Mouse (Mus musculus) lung, embryonic 15.5 days (tissue): Measurements from ENCODE around the gene Tshz2. TPM values are rescaled to one million over a fixed set of nuclear protein-coding genes. Genes with fewer than 3 reads are reported as not detected.

Experiments
- ATAC-seq: fragments of 200-750 bp; cut with Nextera tagmentation; 2 replicates; pipeline ENCODE4 v1.8.0; 2017; ENCODE audit warnings: moderate number of reproducible peaks, borderline replicate concordance; ENCODE audit not compliant: low FRiP score, low TSS enrichment; ENCODE audit errors: extremely low read depth
- H3K27ac ChIP-seq: fragments of 300-500 bp; sonication (generic); 2 replicates; pipeline ENCODE4 v1.5.1; 2015; ENCODE audit warnings: moderate library complexity, mild to moderate bottlenecking, inconsistent platforms
- H3K27me3 ChIP-seq: fragments of 300-500 bp; sonication (generic); 2 replicates; pipeline ENCODE4 v1.6.1; 2015; ENCODE audit warnings: inconsistent platforms
- H3K36me3 ChIP-seq: fragments of 300-500 bp; sonication (generic); 2 replicates; pipeline ENCODE4 v1.6.1; 2015; ENCODE audit warnings: inconsistent platforms
- H3K4me1 ChIP-seq: fragments of 300-500 bp; sonication (generic); 2 replicates; pipeline ENCODE4 v1.6.1; 2015; ENCODE audit warnings: inconsistent platforms
- H3K4me2 ChIP-seq: fragments of 300-500 bp; sonication (generic); 2 replicates; pipeline ENCODE4 v1.6.1; 2015; ENCODE audit warnings: inconsistent platforms, mild to moderate bottlenecking, moderate library complexity
- H3K4me3 ChIP-seq: fragments of 300-500 bp; sonication (generic); 2 replicates; pipeline ENCODE4 v1.5.1; 2015; ENCODE audit warnings: mild to moderate bottlenecking, inconsistent platforms
- H3K9ac ChIP-seq: fragments of 300-500 bp; sonication (generic); 2 replicates; pipeline ENCODE4 v1.6.1; 2015; ENCODE audit warnings: inconsistent platforms
- H3K9me3 ChIP-seq: fragments of 300-500 bp; sonication (generic); 2 replicates; pipeline ENCODE4 v1.6.1; 2016; ENCODE audit warnings: inconsistent platforms
- WGBS: fragments of 180-500 bp; shearing (Covaris S2); methylation state at CpG from one replicate; pipeline ENCODE4 v1.1.7; 2015; 5-methylcytosine and 5-hydroxymethylcytosine counted together
- polyA plus RNA-seq: library from polyadenylated mRNA; unstranded; fragments of >200 nt; fragmentation: Nextera tagmentation; extraction: Ambion mirVana; gene quantifications from 2 replicates; pipeline ENCODE4 v1.2.1, GENCODE M21; 2015

Tshz2 gene
- polyA plus RNA-seq, 1 experiment from 2014 or later = 7.5 TPM

GRCm38 (mm10) chr2:169747114-169747642, 114.4 kb downstream of the Tshz2 start:
- Histone ChIP-seq H3K27me3 (no peaks in the 10 kb centered on the region), H3K4me3 (no peak overlapping the region), H3K4me1 (peaks cover 27% of the 10 kb centered on the region), H3K36me3 (no peaks in the 10 kb centered on the region), H3K9ac (no peak overlapping the region), H3K27ac (no peak overlapping the region), H3K4me2 (no peak overlapping the region), H3K9me3 (no peaks in the 10 kb centered on the region)
- WGBS = 85% methylated on average over 7 of the region's 7 CpGs
- ATAC-seq = no peak

GRCm38 (mm10) chr2:169749331-169749945, 116.6 kb downstream of the Tshz2 start:
- Histone ChIP-seq H3K9me3 (no peaks in the 10 kb centered on the region), H3K27ac (no peak overlapping the region), H3K4me1 (peaks cover 18% of the 10 kb centered on the region), H3K36me3 (no peaks in the 10 kb centered on the region), H3K4me2 (no peak overlapping the region), H3K27me3 (no peaks in the 10 kb centered on the region), H3K9ac (no peak overlapping the region), H3K4me3 (no peak overlapping the region)
- WGBS = 45% methylated on average over 16 of the region's 16 CpGs
- ATAC-seq = no peak

- Histone ChIP-seq H3K9me3 (no peaks in the 10 kb centered on the region), H3K4me2 (no peak overlapping the region), H3K36me3 (no peaks in the 10 kb centered on the region), H3K9ac (no peak overlapping the region), H3K27me3 (no peaks in the 10 kb centered on the region), H3K4me1 (peaks cover 18% of the 10 kb centered on the region), H3K27ac (peak overlapping the region; percentile 21; the same call in 1 of the 2 replicates), H3K4me3 (no peak overlapping the region)
- WGBS = 35% methylated on average over 15 of the region's 15 CpGs
- ATAC-seq = peak; percentile 39
Measured at GRCm38 (mm10) chr2:169750574-169751491, 118.0 kb downstream of the Tshz2 start.

- Histone ChIP-seq H3K27me3 (no peaks in the 10 kb centered on the region), H3K36me3 (no peaks in the 10 kb centered on the region), H3K9me3 (no peaks in the 10 kb centered on the region), H3K4me1 (peaks cover 18% of the 10 kb centered on the region), H3K4me3 (no peak overlapping the region), H3K9ac (no peak overlapping the region), H3K27ac (no peak overlapping the region), H3K4me2 (no peak overlapping the region)
- WGBS = 94% methylated on average over 9 of the region's 9 CpGs
- ATAC-seq = no peak
Measured at GRCm38 (mm10) chr2:169752126-169752525, 119.3 kb downstream of the Tshz2 start.

GRCm38 (mm10) chr2:169753432-169753831, 120.6 kb downstream of the Tshz2 start:
- Histone ChIP-seq H3K4me1 (peaks cover 23% of the 10 kb centered on the region), H3K36me3 (no peaks in the 10 kb centered on the region), H3K27ac (no peak overlapping the region), H3K4me2 (no peak overlapping the region), H3K27me3 (no peaks in the 10 kb centered on the region), H3K9me3 (no peaks in the 10 kb centered on the region), H3K9ac (no peak overlapping the region), H3K4me3 (no peak overlapping the region)
- WGBS = 89% methylated on average over 9 of the region's 9 CpGs
- ATAC-seq = no peak

- Histone ChIP-seq H3K4me2 (no peak overlapping the region), H3K4me3 (no peak overlapping the region), H3K27me3 (no peaks in the 10 kb centered on the region), H3K4me1 (peaks cover 18% of the 10 kb centered on the region), H3K9ac (no peak overlapping the region), H3K27ac (no peak overlapping the region), H3K9me3 (no peaks in the 10 kb centered on the region), H3K36me3 (no peaks in the 10 kb centered on the region)
- no peak for ATAC-seq
- 51% methylated on average over 7 of the region's 7 CpGs for WGBS
Measured at GRCm38 (mm10) chr2:169755091-169755490, 122.3 kb downstream of the Tshz2 start.

- no peak overlapping the region for H3K27ac ChIP-seq
- WGBS = 53% methylated on average over 6 of the region's 6 CpGs
Measured at GRCm38 (mm10) chr2:169758120-169758519, 125.3 kb downstream of the Tshz2 start.

GRCm38 (mm10) chr2:169760117-169760516, 127.3 kb downstream of the Tshz2 start:
- Histone ChIP-seq H3K27me3 (no peaks in the 10 kb centered on the region), H3K9me3 (no peaks in the 10 kb centered on the region), H3K27ac (no peak overlapping the region), H3K4me2 (no peak overlapping the region), H3K36me3 (no peaks in the 10 kb centered on the region), H3K9ac (no peak overlapping the region), H3K4me3 (no peak overlapping the region), H3K4me1 (peaks cover 5% of the 10 kb centered on the region; the same call in 1 of the 2 replicates)
- WGBS = 88% methylated on average over 1 of the region's 1 CpGs
- ATAC-seq = no peak

More at GRCm38 (mm10) chr2:169758120-169758519, 125.3 kb downstream of the Tshz2 start:
- Histone ChIP-seq H3K9ac (no peak overlapping the region), H3K27me3 (no peaks in the 10 kb centered on the region), H3K36me3 (no peaks in the 10 kb centered on the region), H3K4me3 (no peak overlapping the region), H3K4me1 (peaks cover 5% of the 10 kb centered on the region; the same call in 1 of the 2 replicates), H3K4me2 (no peak overlapping the region), H3K9me3 (no peaks in the 10 kb centered on the region)
- ATAC-seq = no peak

- Histone ChIP-seq H3K36me3 (no peaks in the 10 kb centered on the region), H3K9ac (no peak overlapping the region), H3K4me3 (no peak overlapping the region), H3K9me3 (no peaks in the 10 kb centered on the region), H3K4me1 (peaks cover 5% of the 10 kb centered on the region; the same call in 1 of the 2 replicates), H3K27me3 (no peaks in the 10 kb centered on the region), H3K4me2 (no peak overlapping the region), H3K27ac (no peak overlapping the region)
- 34% methylated on average over 3 of the region's 3 CpGs for whole genome bisulfite sequencing
- no peak for ATAC-seq
Measured at GRCm38 (mm10) chr2:169761726-169762125, 128.9 kb downstream of the Tshz2 start.

- no peak overlapping the region for H3K4me2 ChIP-seq
- H3K36me3 ChIP-seq = no peaks in the 10 kb centered on the region
- no peak for ATAC-seq
- H3K9me3 ChIP-seq = no peaks in the 10 kb centered on the region
- no peak overlapping the region for H3K4me3 ChIP-seq
- no peak overlapping the region for H3K27ac ChIP-seq
- H3K4me1 ChIP-seq = peaks cover 5% of the 10 kb centered on the region; the same call in 1 of the 2 replicates
- no peak overlapping the region for H3K9ac ChIP-seq
- no peaks in the 10 kb centered on the region for H3K27me3 ChIP-seq
- WGBS = 77% methylated on average over 8 of the region's 8 CpGs
Measured at GRCm38 (mm10) chr2:169762301-169762700, 129.5 kb downstream of the Tshz2 start.

GRCm38 (mm10) chr2:169763716-169764115, 130.9 kb downstream of the Tshz2 start:
- H3K36me3 ChIP-seq = no peaks in the 10 kb centered on the region
- 74% methylated on average over 8 of the region's 8 CpGs for WGBS
- no peak overlapping the region for H3K4me3 ChIP-seq
- H3K9ac ChIP-seq = no peak overlapping the region
- ATAC-seq = no peak
- no peak overlapping the region for H3K27ac ChIP-seq
- no peak overlapping the region for H3K4me2 ChIP-seq
- no peaks in the 10 kb centered on the region for H3K9me3 ChIP-seq
- H3K27me3 ChIP-seq = no peaks in the 10 kb centered on the region
- H3K4me1 ChIP-seq = no peaks in the 10 kb centered on the region

GRCm38 (mm10) chr2:169766247-169766646, 133.4 kb downstream of the Tshz2 start:
- H3K9ac ChIP-seq = no peak overlapping the region
- no peak overlapping the region for H3K4me2 ChIP-seq
- ATAC-seq = no peak

More at GRCm38 (mm10) chr2:169766247-169766646, 133.4 kb downstream of the Tshz2 start:
- Histone ChIP-seq H3K4me1 (no peaks in the 10 kb centered on the region), H3K27ac (no peak overlapping the region), H3K9me3 (no peaks in the 10 kb centered on the region), H3K4me3 (no peak overlapping the region), H3K36me3 (no peaks in the 10 kb centered on the region), H3K27me3 (no peaks in the 10 kb centered on the region)
- WGBS = 51% methylated on average over 8 of the region's 8 CpGs
